Mouse (Mus musculus) ES-E14 (cell line): ENCODE data around the gene Pip5k1a.

Source experiments
- CHD2 ChIP-seq: IDR thresholded peaks from 2 replicates; pipeline ENCODE4 v1.6.1; 2014; ENCODE audit warnings: mild to moderate bottlenecking, low read depth, low read length, inconsistent platforms
- HCFC1 ChIP-seq: IDR thresholded peaks from 2 replicates; pipeline ENCODE4 v1.6.1; 2012; ENCODE audit warnings: low read length, inconsistent platforms, borderline replicate concordance; ENCODE audit not compliant: insufficient read depth
- MAFK ChIP-seq: IDR thresholded peaks from 2 replicates; pipeline ENCODE4 v1.6.1; 2014; ENCODE audit warnings: mild to moderate bottlenecking, low read depth, low read length, inconsistent platforms; ENCODE audit not compliant: insufficient read depth
- ZC3H11A ChIP-seq: IDR thresholded peaks from 2 replicates; pipeline ENCODE4 v1.6.1; 2012; ENCODE audit warnings: low read depth, mild to moderate bottlenecking, inconsistent platforms, low read length, borderline replicate concordance
- ZNF384 ChIP-seq: IDR thresholded peaks from 2 replicates; pipeline ENCODE4 v1.6.1; 2012; ENCODE audit warnings: low read depth, low read length, inconsistent platforms

DNA sequence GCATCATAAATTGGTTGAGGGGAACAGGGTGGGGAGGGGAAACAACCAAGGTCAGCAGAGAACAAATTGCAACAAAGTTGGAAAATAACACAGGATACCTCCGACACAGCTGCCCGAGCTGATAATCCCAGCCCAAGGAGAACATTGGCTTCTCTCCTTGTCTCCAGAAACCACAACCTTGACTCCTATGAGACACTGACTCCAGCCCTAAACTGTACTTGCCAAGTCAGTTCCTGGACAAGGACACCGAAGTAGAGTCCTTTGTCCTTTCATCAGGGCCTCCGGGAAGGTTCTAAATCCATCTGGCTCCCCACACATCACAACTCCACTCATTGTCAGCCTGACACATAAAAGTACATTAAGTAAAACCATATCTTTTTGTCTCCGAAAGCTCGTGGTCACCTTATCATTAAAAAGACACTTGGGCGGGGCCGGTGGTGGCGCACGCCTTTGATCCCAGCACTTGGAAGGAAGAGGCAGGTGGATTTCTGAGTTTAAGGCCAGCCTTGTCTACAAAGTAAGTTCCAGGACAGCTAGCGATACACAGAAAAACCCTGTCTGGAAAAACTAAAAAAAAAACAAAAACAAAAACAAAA lies 60.2 kb downstream of the Pip5k1a start:
- TF ChIP-seq ZC3H11A (no peak), HCFC1 (no peak), CHD2 (no peak), MAFK (no peak), ZNF384 (no peak)
